10 mouse cellular contexts compared by ENCODE assay signal in genomic region chr3:89278643-89279042, GRCm38 (mm10). TPM values are rescaled to one million over a fixed set of nuclear protein-coding genes. Genes with fewer than 3 reads are reported as not detected.
DNase-seq lines count a peak whose midpoint lies in the region; ATAC-seq lines count a peak whose summit lies in the region.
"Had no signal": no experiment of that assay in that cellular context is flagged by ENCODE, and none has a peak within 500 bp of the region (broad histone marks: within the 10 kb centered on the region; RNA-seq: fewer than 3 reads in every experiment).

No protein-coding gene starts in this region.

- H3K27me3 ChIP-seq in kidney, embryonic 15.5 days: peaks cover 4% of the 10 kb centered on the region; the same call in 1 of the 2 replicates
- peaks cover 47% of the 10 kb centered on the region for H3K27me3 ChIP-seq in forebrain, embryonic 13.5 days
- H3K27me3 ChIP-seq in limb, embryonic 11.5 days (ENCODE audit: control insufficient read depth, insufficient read depth, low read length): 0 out of 2 replicates have a peak, but pooled peaks cover 6% of the 10 kb centered on the region
- 0 out of 2 replicates have a peak, but pooled peaks cover 3% of the 10 kb centered on the region for H3K27me3 ChIP-seq in neural tube, embryonic 14.5 days (ENCODE audit: control insufficient read depth, insufficient read depth, low read length)

- no peak for DNase-seq in kidney, adult 8-10 months
- no peak for DNase-seq in limb, embryonic 11.5 days (ENCODE audit: low spot score)
- no peak for DNase-seq in adrenal gland, postnatal 4 days (ENCODE audit: low spot score in 2 of 2)
- DNase-seq in layer of hippocampus, adult 9-10 months (ENCODE audit: low spot score): no peak
- DNase-seq in spleen, postnatal 10 days (ENCODE audit: low spot score in 2 of 2): no peak
- DNase-seq: layer of hippocampus, postnatal 36 days; thymus, adult 18-20 months had no signal

- no peak for ATAC-seq in kidney, embryonic 15.5 days (replicated peaks; ENCODE audit: low FRiP score)
- no peak for ATAC-seq in forebrain, embryonic 13.5 days
- no peak for ATAC-seq in limb, embryonic 11.5 days (ENCODE audit: insufficient number of reproducible peaks, low FRiP score, low TSS enrichment, low read depth)
- no peak for ATAC-seq in neural tube, embryonic 14.5 days (ENCODE audit: low read depth)

- H3K9ac ChIP-seq in kidney, embryonic 15.5 days: peak overlapping the region; percentile 77
- 0 out of 2 replicates have a peak overlapping the region, but pooled peaks have one; percentile 65 for H3K9ac ChIP-seq in forebrain, embryonic 13.5 days
- peak overlapping the region; percentile 65 for H3K9ac ChIP-seq in limb, embryonic 11.5 days (ENCODE audit: low read length)
- H3K9ac ChIP-seq in neural tube, embryonic 14.5 days (replicated peaks; ENCODE audit: low read depth, low read length): no peak overlapping the region

- H3K27ac ChIP-seq in kidney, embryonic 15.5 days: peak overlapping the region; percentile 95
- no peak overlapping the region for H3K27ac ChIP-seq in forebrain, embryonic 13.5 days
- no peak overlapping the region; the same call in none of the 2 replicates for H3K27ac ChIP-seq in limb, embryonic 11.5 days (replicated peaks; ENCODE audit: low read depth, low read length)
- H3K27ac ChIP-seq in neural tube, embryonic 14.5 days (ENCODE audit: low read depth, low read length): no peak overlapping the region

- peak overlapping the region; percentile 65 for H3K4me3 ChIP-seq in kidney, embryonic 15.5 days (replicated peaks)
- H3K4me3 ChIP-seq in forebrain, embryonic 13.5 days: peak overlapping the region; percentile 49
- H3K4me3 ChIP-seq in limb, embryonic 11.5 days (ENCODE audit: low read depth, low read length): peak overlapping the region; percentile 57
- H3K4me3 ChIP-seq in neural tube, embryonic 14.5 days (ENCODE audit: low read depth, low read length): peak overlapping the region; percentile 43

- no peaks in the 10 kb centered on the region for H3K9me3 ChIP-seq in kidney, embryonic 15.5 days (replicated peaks)
- H3K9me3 ChIP-seq in forebrain, embryonic 13.5 days (replicated peaks): no peaks in the 10 kb centered on the region
- H3K9me3 ChIP-seq in limb, embryonic 11.5 days (ENCODE audit: control insufficient read depth, low read length): no peaks in the 10 kb centered on the region
- no peaks in the 10 kb centered on the region for H3K9me3 ChIP-seq in neural tube, embryonic 14.5 days (ENCODE audit: control insufficient read depth, low read length)

- peaks cover 62% of the 10 kb centered on the region for H3K4me1 ChIP-seq in kidney, embryonic 15.5 days
- peaks cover 37% of the 10 kb centered on the region for H3K4me1 ChIP-seq in forebrain, embryonic 13.5 days
- peaks cover 44% of the 10 kb centered on the region for H3K4me1 ChIP-seq in limb, embryonic 11.5 days (ENCODE audit: control insufficient read depth, insufficient read depth, low read length)
- peaks cover 25% of the 10 kb centered on the region for H3K4me1 ChIP-seq in neural tube, embryonic 14.5 days (ENCODE audit: control insufficient read depth, insufficient read depth, low read length)

- WGBS in kidney, embryonic 15.5 days: 10% methylated on average over 8 of the region's 8 CpGs
- WGBS in forebrain, embryonic 13.5 days: 26% methylated on average over 8 of the region's 8 CpGs
- WGBS in limb, embryonic 11.5 days: 6% methylated on average over 8 of the region's 8 CpGs
- WGBS in neural tube, embryonic 14.5 days: 18% methylated on average over 8 of the region's 8 CpGs

- H3K4me2 ChIP-seq in kidney, embryonic 15.5 days: peak overlapping the region; percentile 96
- peak overlapping the region; percentile 95 for H3K4me2 ChIP-seq in forebrain, embryonic 13.5 days
- peak overlapping the region; percentile 95 for H3K4me2 ChIP-seq in limb, embryonic 11.5 days (ENCODE audit: low read depth, severe bottlenecking)
- H3K4me2 ChIP-seq in neural tube, embryonic 14.5 days (ENCODE audit: low read depth, low read length): peak overlapping the region; percentile 96; the same call in 1 of the 2 replicates

- peaks cover 24% of the 10 kb centered on the region for H3K36me3 ChIP-seq in kidney, embryonic 15.5 days
- no peaks in the 10 kb centered on the region for H3K36me3 ChIP-seq in forebrain, embryonic 13.5 days (ENCODE audit: poor library complexity, severe bottlenecking)
- H3K36me3 ChIP-seq in limb, embryonic 11.5 days (ENCODE audit: control insufficient read depth, insufficient read depth, low read length): no peaks in the 10 kb centered on the region
- H3K36me3 ChIP-seq in neural tube, embryonic 14.5 days (ENCODE audit: control insufficient read depth, insufficient read depth, low read length): no peaks in the 10 kb centered on the region

RNA-seq across cellular contexts. Expression of gene Efna1, which starts 2.3 kb away (rescaled TPM):
- polyA plus RNA-seq in kidney, embryonic 15.5 days (2015; fragmentation: Nextera tagmentation; extraction: Ambion mirVana): 66.0 and 66.6 TPM in 2 replicates
- polyA plus RNA-seq in forebrain, embryonic 13.5 days (2015; fragmentation: Nextera tagmentation; extraction: Ambion mirVana): 9.5 and 10.9 TPM in 2 replicates
- 42.4 and 47.7 TPM in 2 replicates for polyA plus RNA-seq in limb, embryonic 11.5 days (2014; fragmentation: Nextera tagmentation; extraction: Ambion mirVana)
- 6.8 and 10.5 TPM in 2 replicates for polyA plus RNA-seq in neural tube, embryonic 14.5 days (2014; fragmentation: Nextera tagmentation; extraction: Ambion mirVana)
- 10 to 100 TPM; 32.1 to 35.2 TPM for total RNA-seq in adrenal gland, postnatal 4 days (2021)

RNA-seq across cellular contexts. Expression of gene Slc50a1, which starts 8.3 kb away (rescaled TPM):
- polyA plus RNA-seq in kidney, embryonic 15.5 days (2015; fragmentation: Nextera tagmentation; extraction: Ambion mirVana): 58.0 and 59.9 TPM in 2 replicates
- polyA plus RNA-seq in forebrain, embryonic 13.5 days (2015; fragmentation: Nextera tagmentation; extraction: Ambion mirVana): 25.8 and 32.7 TPM in 2 replicates
- 46.4 and 47.2 TPM in 2 replicates for polyA plus RNA-seq in limb, embryonic 11.5 days (2014; fragmentation: Nextera tagmentation; extraction: Ambion mirVana)
- 36.7 and 39.8 TPM in 2 replicates for polyA plus RNA-seq in neural tube, embryonic 14.5 days (2014; fragmentation: Nextera tagmentation; extraction: Ambion mirVana)
- total RNA-seq in adrenal gland, postnatal 4 days (2021): 10 to 100 TPM; 62.4 to 63.1 TPM

RNA-seq across cellular contexts. Expression of gene Dpm3, which starts 19.5 kb away (rescaled TPM):
- polyA plus RNA-seq in kidney, embryonic 15.5 days (2015; fragmentation: Nextera tagmentation; extraction: Ambion mirVana): 149 and 153 TPM in 2 replicates
- polyA plus RNA-seq in forebrain, embryonic 13.5 days (2015; fragmentation: Nextera tagmentation; extraction: Ambion mirVana): 100 and 106 TPM in 2 replicates
- polyA plus RNA-seq in limb, embryonic 11.5 days (2014; fragmentation: Nextera tagmentation; extraction: Ambion mirVana): 93.3 and 106 TPM in 2 replicates
- 69.6 and 84.4 TPM in 2 replicates for polyA plus RNA-seq in neural tube, embryonic 14.5 days (2014; fragmentation: Nextera tagmentation; extraction: Ambion mirVana)
- 100 to 1,000 TPM; 108 TPM for total RNA-seq in adrenal gland, postnatal 4 days (2021)

RNA-seq across cellular contexts. Expression of gene Trim46, which starts 32.5 kb away (rescaled TPM):
- polyA plus RNA-seq in kidney, embryonic 15.5 days (2015; fragmentation: Nextera tagmentation; extraction: Ambion mirVana): 3.4 and 5.2 TPM in 2 replicates
- polyA plus RNA-seq in forebrain, embryonic 13.5 days (2015; fragmentation: Nextera tagmentation; extraction: Ambion mirVana): 36.6 and 43.2 TPM in 2 replicates
- 4.0 and 5.5 TPM in 2 replicates for polyA plus RNA-seq in limb, embryonic 11.5 days (2014; fragmentation: Nextera tagmentation; extraction: Ambion mirVana)
- polyA plus RNA-seq in neural tube, embryonic 14.5 days (2014; fragmentation: Nextera tagmentation; extraction: Ambion mirVana): 61.6 and 70.7 TPM in 2 replicates
- total RNA-seq in adrenal gland, postnatal 4 days (2021): 1 to 10 TPM; 3.4 to 4.9 TPM

RNA-seq across cellular contexts. Expression of gene Krtcap2, which starts 32.9 kb away (rescaled TPM):
- 309 and 321 TPM in 2 replicates for polyA plus RNA-seq in kidney, embryonic 15.5 days (2015; fragmentation: Nextera tagmentation; extraction: Ambion mirVana)
- polyA plus RNA-seq in forebrain, embryonic 13.5 days (2015; fragmentation: Nextera tagmentation; extraction: Ambion mirVana): 221 and 237 TPM in 2 replicates
- 272 and 295 TPM in 2 replicates for polyA plus RNA-seq in limb, embryonic 11.5 days (2014; fragmentation: Nextera tagmentation; extraction: Ambion mirVana)
- polyA plus RNA-seq in neural tube, embryonic 14.5 days (2014; fragmentation: Nextera tagmentation; extraction: Ambion mirVana): 206 and 240 TPM in 2 replicates
- 100 to 1,000 TPM; 120 to 130 TPM for total RNA-seq in adrenal gland, postnatal 4 days (2021)
